Mouse (Mus musculus): Measurements from ENCODE around the gene Dnaaf2. TPM values are rescaled to one million over a fixed set of nuclear protein-coding genes. Genes with fewer than 3 reads are reported as not detected.
"Not testable (repeated sequence)": the region's sequence is repeated elsewhere in the genome, so short reads cannot be mapped to it uniquely, and the experiment has no call there.

The Dnaaf2 gene
- total and polyA plus RNA-seq, 3 experiments: 0.89 to 1.1 (median 0.97) TPM

- DNase-seq: not testable (repeated sequence)
These were observed 31.2 kb downstream of the Dnaaf2 start for GRCm38 (mm10) chr12:69166861-69167581.

- no peak for DNase-seq
These were observed 33.3 kb downstream of the Dnaaf2 start for GRCm38 (mm10) chr12:69164904-69165303.

GRCm38 (mm10) chr12:69163586-69163985 lies 34.6 kb downstream of the Dnaaf2 start:
- not testable (repeated sequence) for DNase-seq

- DNase-seq: not testable (repeated sequence)
These were observed 37.6 kb downstream of the Dnaaf2 start for GRCm38 (mm10) chr12:69160677-69161076.

GRCm38 (mm10) chr12:69159578-69159940 lies 38.7 kb downstream of the Dnaaf2 start:
- DNase-seq: peak; percentile 29

GRCm38 (mm10) chr12:69158765-69159577 lies 39.3 kb downstream of the Dnaaf2 start, which contains the start of gene Rps29:
Gene Rps29 (minus strand): TSS chr12:69159186.
- peak; percentile 98 for DNase-seq

GRCm38 (mm10) chr12:69158366-69158764 lies 39.9 kb downstream of the Dnaaf2 start:
- DNase-seq: no peak

- DNase-seq: no peak
These were observed 41.1 kb downstream of the Dnaaf2 start for GRCm38 (mm10) chr12:69157107-69157506.

GRCm38 (mm10) chr12:69156436-69156835 lies 41.8 kb downstream of the Dnaaf2 start:
- DNase-seq: no peak

GRCm38 (mm10) chr12:69155923-69156322 lies 42.3 kb downstream of the Dnaaf2 start:
- no peak for DNase-seq

GRCm38 (mm10) chr12:69150049-69150448 lies 48.2 kb downstream of the Dnaaf2 start:
- no peak for DNase-seq

- DNase-seq: no peak
These were observed 51.0 kb downstream of the Dnaaf2 start for GRCm38 (mm10) chr12:69147166-69147735.

GRCm38 (mm10) chr12:69143460-69143859 lies 54.8 kb downstream of the Dnaaf2 start:
- no peak for DNase-seq

GRCm38 (mm10) chr12:69139841-69140240 lies 58.4 kb downstream of the Dnaaf2 start:
- DNase-seq: no peak

GRCm38 (mm10) chr12:69139201-69139600 lies 59.0 kb downstream of the Dnaaf2 start:
- no peak for DNase-seq

Small RNA genes within 50 kb of the gene (microRNA-seq; reads per million reads assigned to microRNA genes)
- gene Gm47287 (0 reads per million in 2 experiments), gene Gm47295 (2.9 to 3.7 reads per million in 2 experiments)

Other genes starting within 250 kb of the Dnaaf2 start
- gene Rps29, start 39.2 kb downstream of the Dnaaf2 start, total RNA-seq (2021): 1,000 to 10,000 TPM; 1,031 to 1,526 TPM
- gene Rps29, start 39.2 kb downstream of the Dnaaf2 start, polyA plus RNA-seq (2012; rRNA removed): 962 and 1,016 TPM in 2 replicates
- under 1 TPM in 1 of 2 experiments, not detected in 1; 0.17 TPM for gene Lrr1, start 29.6 kb downstream of the Dnaaf2 start, total RNA-seq (2021)
- gene Lrr1, start 29.6 kb downstream of the Dnaaf2 start, polyA plus RNA-seq (2012; rRNA removed): 0.64 TPM in 1 of 2 replicates, not detected in the other
- gene Rpl36al, start 14.3 kb downstream of the Dnaaf2 start, total RNA-seq (2021): 100 to 1,000 TPM; 629 to 634 TPM
- 14.6 and 16.0 TPM in 2 replicates for gene Rpl36al, start 14.3 kb downstream of the Dnaaf2 start, polyA plus RNA-seq (2012; rRNA removed)
- gene Mgat2, start 14.3 kb downstream of the Dnaaf2 start, total RNA-seq (2021): 10 to 100 TPM; 45.6 to 60.8 TPM
- 26.7 and 29.5 TPM in 2 replicates for gene Mgat2, start 14.3 kb downstream of the Dnaaf2 start, polyA plus RNA-seq (2012; rRNA removed)
- gene Gm49383, start 1.3 kb downstream of the Dnaaf2 start, total RNA-seq (2021): 1 to 10 TPM; 4.1 to 7.3 TPM
- gene Gm49383, start 1.3 kb downstream of the Dnaaf2 start, polyA plus RNA-seq (2012; rRNA removed): 2.3 and 2.6 TPM in 2 replicates
- gene Gm49384, start 5.8 kb upstream of the Dnaaf2 start, total RNA-seq (2021): 1 to 10 TPM; 4.1 to 5.7 TPM
- 0.16 TPM in 1 of 2 replicates, not detected in the other for gene Gm49384, start 5.8 kb upstream of the Dnaaf2 start, polyA plus RNA-seq (2012; rRNA removed)
- 1 to 10 TPM; 1.4 to 3.8 TPM for gene Pole2, start 29.8 kb upstream of the Dnaaf2 start, total RNA-seq (2021)
- gene Pole2, start 29.8 kb upstream of the Dnaaf2 start, polyA plus RNA-seq (2012; rRNA removed): 0.76 and 0.88 TPM in 2 replicates
- 1 to 10 TPM; 6.6 to 8.7 TPM for gene Klhdc1, start 42.7 kb upstream of the Dnaaf2 start, total RNA-seq (2021)
- gene Klhdc1, start 42.7 kb upstream of the Dnaaf2 start, polyA plus RNA-seq (2012; rRNA removed): 0.27 and 0.48 TPM in 2 replicates
- 10 to 100 TPM; 41.6 to 66.7 TPM for gene Klhdc2, start 98.3 kb upstream of the Dnaaf2 start, total RNA-seq (2021)
- gene Klhdc2, start 98.3 kb upstream of the Dnaaf2 start, polyA plus RNA-seq (2012; rRNA removed): 69.8 and 83.5 TPM in 2 replicates
- gene Nemf, start 158.7 kb upstream of the Dnaaf2 start, total RNA-seq (2021): 10 to 100 TPM; 40.8 to 41.5 TPM
- gene Nemf, start 158.7 kb upstream of the Dnaaf2 start, polyA plus RNA-seq (2012; rRNA removed): 0.61 and 0.86 TPM in 2 replicates
- 100 to 1,000 TPM; 112 to 123 TPM for gene Arf6, start 173.7 kb upstream of the Dnaaf2 start, total RNA-seq (2021)
- 123 and 157 TPM in 2 replicates for gene Arf6, start 173.7 kb upstream of the Dnaaf2 start, polyA plus RNA-seq (2012; rRNA removed)
- 1 to 10 TPM; 1.2 TPM for gene Gm9887, start 174.0 kb upstream of the Dnaaf2 start, total RNA-seq (2021)
- 3.8 and 3.9 TPM in 2 replicates for gene Gm9887, start 174.0 kb upstream of the Dnaaf2 start, polyA plus RNA-seq (2012; rRNA removed)

Data from adrenal gland, adult 2 months (tissue).